Mouse (Mus musculus): ENCODE measurements around the gene Hcn2. TPM values are rescaled to one million over a fixed set of nuclear protein-coding genes. Genes with fewer than 3 reads are reported as not detected.

Hcn2 gene
- total RNA-seq, 2 experiments from 2014 or later: 6.1 to 9.4 TPM

DNA sequence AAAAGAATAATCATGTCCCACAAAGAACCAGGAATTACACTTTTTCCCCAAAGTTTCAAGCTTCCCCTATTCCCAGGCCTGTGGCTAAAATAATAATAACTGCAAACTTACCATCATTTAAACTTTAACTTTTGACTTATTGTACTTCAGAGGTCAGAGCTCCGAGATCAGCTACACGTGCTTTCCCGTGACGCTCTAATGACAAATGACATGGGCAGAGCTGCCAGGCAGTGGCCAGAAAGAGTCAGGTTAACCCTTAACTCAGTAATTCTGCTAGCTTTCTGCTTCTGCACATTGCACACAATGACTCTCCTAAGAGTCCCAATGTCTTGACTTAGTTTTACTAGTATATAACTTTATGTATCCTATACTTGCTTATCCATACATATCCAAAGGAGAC, 52.9 kb downstream of the Hcn2 start:
- DNase-seq (ENCODE audit: low spot score in 2 of 2): no peak

GRCm38 (mm10) chr10:79772320-79772719, 55.9 kb downstream of the Hcn2 start:
- DNase-seq (ENCODE audit: low spot score in 2 of 2): no peak

DNA sequence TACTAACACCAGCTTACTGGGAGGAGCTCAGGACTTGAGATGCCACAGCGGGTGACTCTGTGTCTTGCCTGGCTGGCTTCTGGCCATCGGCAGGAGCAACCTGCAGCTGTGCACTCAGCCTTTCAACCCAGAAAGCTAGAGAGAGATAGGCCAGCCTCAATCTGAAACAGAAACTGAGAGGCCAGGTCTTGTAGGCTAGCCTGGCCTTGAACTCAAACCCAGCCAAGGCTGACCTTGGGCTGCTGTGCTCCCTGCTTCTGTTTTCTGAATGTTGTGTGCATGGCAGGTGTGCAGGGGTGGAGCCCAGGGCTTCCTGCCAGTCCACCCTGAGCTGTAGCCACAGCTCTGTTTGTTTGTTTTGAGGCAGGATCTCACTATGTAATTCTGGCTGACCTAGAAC, 56.8 kb downstream of the Hcn2 start:
- no peak for DNase-seq (ENCODE audit: low spot score in 2 of 2)

GRCm38 (mm10) chr10:79774486-79775279, 58.2 kb downstream of the Hcn2 start:
- DNase-seq (ENCODE audit: low spot score in 2 of 2): no peak

DNA sequence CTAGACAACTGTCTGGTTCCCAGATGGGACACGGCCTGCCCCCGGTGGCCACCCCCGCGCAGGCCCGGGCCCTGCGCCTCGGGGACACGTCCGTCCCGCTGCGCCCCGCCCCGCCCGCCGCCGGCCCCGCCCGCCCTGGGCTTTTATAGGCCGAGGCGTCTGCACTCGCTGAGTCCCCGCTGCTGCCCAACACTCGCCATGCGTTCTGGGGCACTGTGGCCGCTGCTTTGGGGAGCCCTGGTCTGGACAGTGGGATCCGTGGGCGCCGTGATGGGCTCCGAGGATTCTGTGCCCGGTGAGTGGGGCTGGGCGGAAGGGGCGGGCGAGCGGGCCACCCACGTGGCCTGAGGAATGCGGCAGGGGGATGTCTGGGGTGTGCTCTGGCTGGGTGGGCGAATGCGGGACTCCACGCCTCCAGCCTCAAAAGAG, 60.7 kb downstream of the Hcn2 start, which contains the start of gene Fstl3:
Gene Fstl3, plus strand, starts transcription at position 170 of the 429 bp plus-strand sequence.
- peak; percentile 50 to 69 for DNase-seq (ENCODE audit: low spot score in 2 of 2)

DNA sequence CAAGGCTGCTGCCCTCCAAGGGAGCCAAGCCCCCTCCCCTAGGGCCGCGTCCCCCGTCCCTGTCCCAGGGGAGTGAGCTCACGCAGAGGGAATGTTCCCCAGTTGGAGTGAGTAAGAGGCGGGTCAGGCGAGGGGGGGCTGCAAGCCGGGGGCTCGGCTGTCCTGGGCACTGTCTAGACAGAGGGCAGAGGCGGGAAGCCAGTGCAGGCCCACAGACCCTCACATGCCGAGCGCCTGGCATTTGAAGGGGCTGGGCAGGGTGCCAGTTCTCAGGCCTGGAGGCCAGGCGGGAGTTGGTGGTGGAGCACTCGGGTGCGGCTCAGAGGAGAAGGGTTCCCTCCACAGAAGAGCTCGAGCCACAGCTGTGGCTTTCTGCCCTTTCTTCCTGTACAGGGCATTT, 61.6 kb downstream of the Hcn2 start:
- DNase-seq (ENCODE audit: low spot score in 2 of 2): peak; percentile 49 to 63

GRCm38 (mm10) chr10:79779193-79779592, 62.8 kb downstream of the Hcn2 start:
- no peak for DNase-seq (ENCODE audit: low spot score in 2 of 2)

DNA sequence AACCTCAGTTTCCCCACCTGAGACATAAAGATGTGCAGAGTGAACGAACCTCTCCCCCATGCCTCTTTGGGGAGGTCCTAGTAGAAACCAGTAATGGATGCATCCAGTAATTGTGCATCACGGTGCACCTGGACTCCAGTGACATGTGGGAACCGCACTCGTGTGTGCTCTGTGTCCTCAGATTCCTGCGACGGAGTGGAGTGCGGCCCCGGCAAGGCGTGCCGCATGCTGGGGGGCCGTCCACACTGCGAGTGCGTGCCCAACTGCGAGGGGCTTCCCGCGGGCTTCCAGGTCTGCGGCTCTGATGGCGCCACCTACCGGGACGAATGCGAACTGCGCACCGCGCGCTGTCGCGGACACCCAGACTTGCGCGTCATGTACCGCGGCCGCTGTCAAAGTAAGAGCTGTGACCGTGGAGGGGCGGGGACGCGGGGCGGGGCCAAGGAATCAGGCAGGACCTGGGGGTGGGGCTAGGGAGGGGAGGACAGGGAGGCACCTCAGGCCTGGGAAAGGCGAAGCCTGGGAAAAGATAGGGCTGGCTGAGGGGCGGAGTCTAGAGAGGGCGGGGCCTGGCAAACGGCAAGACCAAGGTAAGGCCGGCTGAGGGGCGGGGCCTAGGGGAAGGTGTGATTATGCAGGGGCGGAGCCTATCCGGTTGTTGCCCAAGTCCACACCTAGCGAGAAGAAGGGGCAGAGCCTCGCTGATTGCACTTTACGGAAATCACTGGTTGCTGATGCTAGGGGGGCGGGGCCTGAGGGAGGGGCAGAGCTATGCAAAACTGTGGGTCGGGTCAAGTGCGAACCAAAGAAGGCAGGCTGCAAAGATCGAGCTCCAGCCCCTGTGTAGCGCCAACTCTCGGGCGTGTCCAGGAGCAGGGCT, 63.6 kb downstream of the Hcn2 start:
- DNase-seq (ENCODE audit: low spot score in 2 of 2): peak; percentile 95

GRCm38 (mm10) chr10:79780664-79781015, 64.2 kb downstream of the Hcn2 start:
- DNase-seq (ENCODE audit: low spot score in 2 of 2): no peak

DNA sequence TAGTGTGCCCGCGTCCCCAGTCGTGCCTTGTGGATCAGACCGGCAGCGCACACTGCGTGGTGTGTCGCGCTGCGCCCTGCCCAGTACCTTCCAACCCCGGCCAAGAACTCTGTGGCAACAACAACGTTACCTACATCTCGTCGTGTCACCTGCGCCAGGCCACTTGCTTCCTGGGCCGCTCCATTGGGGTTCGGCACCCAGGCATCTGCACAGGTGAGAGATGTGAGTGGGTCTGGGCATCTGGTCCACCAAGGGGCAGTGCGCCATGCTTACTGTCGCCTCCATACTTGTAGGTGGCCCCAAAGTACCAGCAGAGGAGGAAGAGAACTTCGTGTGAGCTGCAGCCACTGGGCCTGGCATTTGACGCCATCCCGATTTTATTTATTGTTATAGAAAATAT, 64.7 kb downstream of the Hcn2 start:
- no peak for DNase-seq (ENCODE audit: low spot score in 2 of 2)

DNA sequence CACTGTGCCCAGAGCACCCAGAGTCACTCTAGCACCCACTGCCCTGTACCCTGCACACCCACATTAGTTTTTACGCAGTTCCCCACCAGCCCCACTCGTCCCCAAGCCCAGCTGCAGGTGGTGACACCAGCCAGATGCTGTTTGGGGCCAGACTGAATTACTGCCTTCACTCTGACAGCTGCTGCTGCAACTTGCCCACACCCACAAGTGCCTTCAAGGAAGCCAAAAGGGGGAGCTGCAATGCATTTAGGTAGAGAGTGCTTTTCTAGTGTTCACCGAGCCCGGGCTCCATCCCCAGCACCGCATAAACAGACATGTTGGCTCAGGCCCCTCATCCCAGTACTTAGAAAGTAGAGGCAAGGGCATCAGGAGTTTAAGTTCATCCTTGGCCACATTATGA, 65.5 kb downstream of the Hcn2 start:
- DNase-seq (ENCODE audit: low spot score in 2 of 2): no peak

DNA sequence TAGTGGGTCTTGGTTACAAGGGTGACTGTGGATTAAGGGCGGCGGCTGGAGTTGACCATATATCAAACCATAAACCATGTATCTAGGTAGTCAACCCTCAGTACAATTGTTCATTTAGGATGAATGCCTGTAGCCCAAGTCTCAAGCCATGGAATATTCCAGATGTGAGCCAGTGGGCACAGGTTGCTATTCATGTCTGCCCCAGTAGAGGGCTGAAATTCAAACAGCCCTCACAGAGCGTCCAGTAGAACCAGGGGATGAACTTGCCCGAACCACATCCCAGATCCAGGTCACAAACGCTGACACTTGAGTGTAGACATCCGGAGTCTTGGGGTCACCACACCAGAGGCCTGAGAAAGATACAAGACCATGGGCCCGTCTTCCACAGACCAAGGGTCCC, 66.6 kb downstream of the Hcn2 start:
- DNase-seq (ENCODE audit: low spot score in 2 of 2): no peak

DNA sequence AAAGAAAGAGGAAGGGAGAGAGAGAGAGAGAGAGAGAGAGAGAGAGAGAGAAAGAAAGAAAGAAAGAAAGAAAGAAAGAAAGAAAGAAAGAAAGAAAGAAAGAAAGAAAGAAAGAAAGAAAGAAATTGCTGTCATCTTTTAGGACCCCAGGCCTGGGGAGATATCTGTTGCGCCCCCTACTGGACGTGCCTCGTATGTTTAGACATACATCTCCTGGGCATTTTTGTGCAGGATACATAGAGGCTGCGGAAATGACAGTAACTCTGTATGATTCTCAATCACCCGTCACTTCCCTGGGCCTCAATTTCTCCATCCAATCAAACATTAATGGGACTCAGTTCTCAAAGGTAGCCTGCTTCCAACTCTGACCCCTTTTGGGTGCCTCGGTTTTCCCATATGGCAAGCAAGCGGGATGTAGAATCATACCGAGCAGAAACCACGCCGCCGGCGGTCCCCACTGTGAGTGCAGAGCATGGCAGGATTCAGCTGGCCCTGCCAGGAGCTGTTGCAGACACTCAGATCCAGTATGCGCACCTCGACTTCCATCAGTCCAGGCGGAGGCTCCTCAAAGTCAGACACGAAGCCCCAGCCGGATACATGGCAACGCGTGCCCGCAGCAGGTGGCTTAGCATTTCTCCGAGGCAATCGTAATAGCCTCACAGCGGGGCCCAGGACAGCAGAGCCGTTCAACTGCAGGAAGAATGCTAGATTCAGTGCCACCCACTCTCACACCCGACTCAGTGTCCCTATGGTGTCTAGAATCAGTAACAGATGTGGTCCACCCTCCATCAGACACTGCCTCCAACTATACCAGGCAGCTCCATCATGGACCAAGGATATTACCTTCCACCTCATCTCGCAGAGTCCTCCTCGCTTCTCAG, 67.7 kb downstream of the Hcn2 start:
- no peak for DNase-seq (ENCODE audit: low spot score in 2 of 2)

Other genes with a start within 250 kb of the Hcn2 start
- gene Vmn2r83, start 247.9 kb upstream of the Hcn2 start, total RNA-seq (2021): not detected
- 10 to 100 TPM; 13.3 to 35.7 TPM for gene Plpp2, start 182.8 kb upstream of the Hcn2 start, total RNA-seq (2021)
- 10 to 100 TPM; 32.5 to 34.2 TPM for gene Mier2, start 161.4 kb upstream of the Hcn2 start, total RNA-seq (2021)
- not detected for gene Theg, start 129.3 kb upstream of the Hcn2 start, total RNA-seq (2021)
- gene C2cd4c, start 102.6 kb upstream of the Hcn2 start, total RNA-seq (2021): under 1 TPM; 0.07 to 0.13 TPM
- 1 to 10 TPM; 3.3 to 5.9 TPM for gene Shc2, start 78.7 kb upstream of the Hcn2 start, total RNA-seq (2021)
- gene Odf3l2, start 70.9 kb upstream of the Hcn2 start, total RNA-seq (2021): not detected
- gene Madcam1, start 52.1 kb upstream of the Hcn2 start, total RNA-seq (2021): not detected
- 10 to 100 TPM; 29.6 to 34.4 TPM for gene Tpgs1, start 47.3 kb upstream of the Hcn2 start, total RNA-seq (2021)
- 100 to 1,000 TPM in 1 of 2 experiments, 10 to 100 TPM in 1; 87.6 to 120 TPM for gene Cdc34, start 34.4 kb upstream of the Hcn2 start, total RNA-seq (2021)
- gene Gzmm, start 27.6 kb upstream of the Hcn2 start, total RNA-seq (2021): 1 to 10 TPM; 1.2 to 1.3 TPM
- gene Bsg, start 12.1 kb upstream of the Hcn2 start, total RNA-seq (2021): 100 to 1,000 TPM; 618 to 637 TPM
- gene Polrmt, start 29.9 kb downstream of the Hcn2 start, total RNA-seq (2021): 10 to 100 TPM; 53.0 to 59.0 TPM
- gene Fgf22, start 38.4 kb downstream of the Hcn2 start, total RNA-seq (2021): under 1 TPM in 1 of 2 experiments, not detected in 1; 0.13 TPM
- 10 to 100 TPM; 47.4 to 51.1 TPM for gene Rnf126, start 50.3 kb downstream of the Hcn2 start, total RNA-seq (2021)
- 10 to 100 TPM; 11.0 to 28.5 TPM for gene Fstl3, start 60.6 kb downstream of the Hcn2 start, total RNA-seq (2021)
- not detected for gene Prss57, start 74.3 kb downstream of the Hcn2 start, total RNA-seq (2021)
- gene Palm, start 76.9 kb downstream of the Hcn2 start, total RNA-seq (2021): 10 to 100 TPM; 59.4 to 62.2 TPM
- under 1 TPM; 0.60 to 0.74 TPM for gene Misp, start 104.4 kb downstream of the Hcn2 start, total RNA-seq (2021)
- gene Ptbp1, start 137.8 kb downstream of the Hcn2 start, total RNA-seq (2021): 100 to 1,000 TPM; 301 to 357 TPM
- 1 to 10 TPM in 1 of 2 experiments, not detected in 1; 1.1 TPM for gene Prtn3, start 157.8 kb downstream of the Hcn2 start, total RNA-seq (2021)
- 1 to 10 TPM; 1.4 to 2.8 TPM for gene Plppr3, start 158.0 kb downstream of the Hcn2 start, total RNA-seq (2021)
- not detected for gene Elane, start 169.6 kb downstream of the Hcn2 start, total RNA-seq (2021)
- gene Cfd, start 174.2 kb downstream of the Hcn2 start, total RNA-seq (2021): 1,000 to 10,000 TPM; 1,757 to 2,495 TPM
- gene Med16, start 192.3 kb downstream of the Hcn2 start, total RNA-seq (2021): 10 to 100 TPM; 32.7 to 40.7 TPM
- not detected for gene Gm26602, start 194.2 kb downstream of the Hcn2 start, total RNA-seq (2021)
- 1 to 10 TPM; 1.0 to 2.2 TPM for gene Kiss1r, start 200.3 kb downstream of the Hcn2 start, total RNA-seq (2021)
- gene R3hdm4, start 204.6 kb downstream of the Hcn2 start, total RNA-seq (2021): 100 to 1,000 TPM in 1 of 2 experiments, 10 to 100 TPM in 1; 92.0 to 107 TPM
- gene Arid3a, start 210.4 kb downstream of the Hcn2 start, total RNA-seq (2021): 1 to 10 TPM; 3.6 to 4.3 TPM
- 10 to 100 TPM; 37.2 to 40.1 TPM for gene Wdr18, start 243.5 kb downstream of the Hcn2 start, total RNA-seq (2021)

Data from adrenal gland, adult 18-20 months (tissue).